Mouse (Mus musculus) liver, embryonic 14.5 days (tissue): ENCODE results near the gene Dusp22.

ENCODE experiments used
- CTCF ChIP-seq: IDR thresholded peaks from 2 replicates; pipeline ENCODE4 v1.5.1; 2016; ENCODE audit warnings: antibody characterized with exemption, low read depth, control low read depth
- EP300 ChIP-seq: IDR thresholded peaks from 2 replicates; pipeline ENCODE4 v1.6.1; 2016; ENCODE audit warnings: antibody characterized with exemption, low read depth

DNA sequence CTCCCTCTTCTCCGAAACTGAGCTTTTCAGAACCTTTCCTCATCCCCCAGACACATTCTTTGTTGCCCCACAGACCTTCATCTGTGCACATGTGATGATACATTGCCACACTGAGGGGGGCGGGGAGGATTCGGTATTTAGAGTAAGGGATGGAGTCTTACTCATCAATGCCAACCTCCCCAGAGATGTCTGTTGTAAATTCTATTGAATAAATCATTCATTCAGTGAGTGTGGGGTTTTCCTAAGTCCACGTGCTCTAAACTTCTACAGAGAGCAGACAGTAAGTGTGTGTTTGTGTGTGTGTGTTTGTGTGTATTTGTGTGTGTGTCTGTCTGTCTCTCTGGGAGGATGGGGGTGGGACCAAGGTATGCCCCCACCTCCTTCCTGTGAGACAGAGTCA lies 67.1 kb downstream of the Dusp22 start:
- no peak for TF ChIP-seq CTCF
- no peak for TF ChIP-seq EP300
